Comparison of ENCODE assay signal across 15 mouse cellular contexts in genomic region chr5:114518012-114518411, GRCm38 (mm10). TPM values are rescaled to one million over a fixed set of nuclear protein-coding genes. Genes with fewer than 3 reads are reported as not detected.
"Had no signal": no experiment of that assay in that cellular context is flagged by ENCODE, and none has a peak within 500 bp of the region (broad histone marks: within the 10 kb centered on the region; RNA-seq: fewer than 3 reads in every experiment).

No protein-coding gene starts in this region.

- H3K9me3 ChIP-seq: midbrain, embryonic 10.5 days; midbrain, embryonic 12.5 days; neural tube, embryonic 12.5 days; stomach, embryonic 15.5 days had no signal

- DNase-seq: lung, adult 18-20 months; lung, embryonic 14.5 days; lung, postnatal 10 days; lung, postnatal 4 days; midbrain, embryonic 14.5 days; right cerebral cortex, postnatal 14 days; thymus, adult 2 months; thymus, postnatal 25 days; thymus, postnatal 4 days had no signal

- H3K4me3 ChIP-seq: midbrain, embryonic 10.5 days; midbrain, embryonic 12.5 days; neural tube, embryonic 12.5 days; stomach, embryonic 15.5 days had no signal

- H3K27ac ChIP-seq: midbrain, embryonic 10.5 days; midbrain, embryonic 12.5 days; neural tube, embryonic 12.5 days; stomach, embryonic 15.5 days; stomach, postnatal 0 days had no signal

- H3K27me3 ChIP-seq: stomach, embryonic 15.5 days had no signal

- H3K4me2 ChIP-seq: lung, embryonic 14.5 days; midbrain, embryonic 12.5 days; neural tube, embryonic 12.5 days; stomach, embryonic 15.5 days had no signal

- H3K9ac ChIP-seq: lung, embryonic 14.5 days; midbrain, embryonic 12.5 days; neural tube, embryonic 12.5 days; stomach, embryonic 15.5 days had no signal

- H3K36me3 ChIP-seq: midbrain, embryonic 10.5 days; midbrain, embryonic 12.5 days; neural tube, embryonic 12.5 days; stomach, embryonic 15.5 days had no signal

RNA-seq across cellular contexts. Expression of gene Fam222a, which starts 49.8 kb away (rescaled TPM):
- total RNA-seq: monocyte, adult 5-6 weeks had no signal
